Mouse (Mus musculus): ENCODE measurements at regions not wholly inside any gene's neighbourhood (a gene's known extent, or its start where the extent isn't known, plus 50 kb on each side); places are given as distances from the start of the nearest gene placed in this dataset.

GRCm38 (mm10) chr12:107105017-107105416 lies 383.4 kb upstream of the 3110018I06Rik start:
- ATAC-seq (replicated peaks; ENCODE audit: insufficient number of reproducible peaks, low FRiP score, low TSS enrichment) = no peak
- Histone ChIP-seq H3K9me3 (replicated peaks; ENCODE audit: control insufficient read depth, low read length) (no peaks in the 10 kb centered on the region), H3K9ac (ENCODE audit: low read depth, low read length) (no peak overlapping the region), H3K4me3 (ENCODE audit: low read depth, low read length) (no peak overlapping the region), H3K4me2 (no peak overlapping the region), H3K27me3 (ENCODE audit: control insufficient read depth, insufficient read depth, low read length) (no peaks in the 10 kb centered on the region), H3K36me3 (ENCODE audit: control insufficient read depth, insufficient read depth, low read length) (no peaks in the 10 kb centered on the region), H3K4me1 (ENCODE audit: control insufficient read depth, insufficient read depth, low read length) (0 out of 2 replicates have a peak, but pooled peaks cover 2% of the 10 kb centered on the region), H3K27ac (ENCODE audit: low read depth, low read length) (no peak overlapping the region)
- WGBS (ENCODE audit: insufficient replicate concordance) = 51% methylated on average over 11 of the region's 11 CpGs

- Histone ChIP-seq H3K27me3 (ENCODE audit: control insufficient read depth, insufficient read depth, low read length) (no peaks in the 10 kb centered on the region), H3K36me3 (ENCODE audit: control insufficient read depth, insufficient read depth, low read length) (no peaks in the 10 kb centered on the region), H3K4me2 (no peak overlapping the region), H3K4me3 (ENCODE audit: low read depth, low read length) (no peak overlapping the region), H3K9ac (ENCODE audit: low read depth, low read length) (no peak overlapping the region), H3K4me1 (ENCODE audit: control insufficient read depth, insufficient read depth, low read length) (no peaks in the 10 kb centered on the region), H3K9me3 (replicated peaks; ENCODE audit: control insufficient read depth, low read length) (no peaks in the 10 kb centered on the region), H3K27ac (ENCODE audit: low read depth, low read length) (no peak overlapping the region)
- 59% methylated on average over 18 of the region's 18 CpGs for WGBS (ENCODE audit: insufficient replicate concordance)
- ATAC-seq (replicated peaks; ENCODE audit: insufficient number of reproducible peaks, low FRiP score, low TSS enrichment) = no peak
Measured at GRCm38 (mm10) chr12:107111908-107112770, 376.3 kb upstream of the 3110018I06Rik start.

- H3K4me2 ChIP-seq = no peak overlapping the region
- no peak overlapping the region for H3K27ac ChIP-seq (ENCODE audit: low read depth, low read length)
- no peaks in the 10 kb centered on the region for H3K9me3 ChIP-seq (replicated peaks; ENCODE audit: control insufficient read depth, low read length)
- H3K4me3 ChIP-seq (ENCODE audit: low read depth, low read length) = no peak overlapping the region
- H3K9ac ChIP-seq (ENCODE audit: low read depth, low read length) = no peak overlapping the region
- 63% methylated on average over 3 of the region's 3 CpGs for WGBS (ENCODE audit: insufficient replicate concordance)
- no peaks in the 10 kb centered on the region for H3K4me1 ChIP-seq (ENCODE audit: control insufficient read depth, insufficient read depth, low read length)
- H3K36me3 ChIP-seq (ENCODE audit: control insufficient read depth, insufficient read depth, low read length) = no peaks in the 10 kb centered on the region
- ATAC-seq (replicated peaks; ENCODE audit: insufficient number of reproducible peaks, low FRiP score, low TSS enrichment) = no peak
- no peaks in the 10 kb centered on the region for H3K27me3 ChIP-seq (ENCODE audit: control insufficient read depth, insufficient read depth, low read length)
Measured at GRCm38 (mm10) chr12:107118364-107118763, 370.1 kb upstream of the 3110018I06Rik start.

GRCm38 (mm10) chr12:107119076-107119475 lies 369.4 kb upstream of the 3110018I06Rik start:
- Histone ChIP-seq H3K27me3 (ENCODE audit: control insufficient read depth, insufficient read depth, low read length) (no peaks in the 10 kb centered on the region), H3K4me1 (ENCODE audit: control insufficient read depth, insufficient read depth, low read length) (no peaks in the 10 kb centered on the region), H3K9me3 (replicated peaks; ENCODE audit: control insufficient read depth, low read length) (no peaks in the 10 kb centered on the region), H3K4me2 (no peak overlapping the region), H3K4me3 (ENCODE audit: low read depth, low read length) (no peak overlapping the region), H3K9ac (ENCODE audit: low read depth, low read length) (no peak overlapping the region), H3K27ac (ENCODE audit: low read depth, low read length) (no peak overlapping the region), H3K36me3 (ENCODE audit: control insufficient read depth, insufficient read depth, low read length) (no peaks in the 10 kb centered on the region)
- 77% methylated on average over 10 of the region's 10 CpGs for WGBS (ENCODE audit: insufficient replicate concordance)
- ATAC-seq (replicated peaks; ENCODE audit: insufficient number of reproducible peaks, low FRiP score, low TSS enrichment) = no peak

GRCm38 (mm10) chr12:107120486-107121186 lies 367.8 kb upstream of the 3110018I06Rik start:
- Histone ChIP-seq H3K9me3 (replicated peaks; ENCODE audit: control insufficient read depth, low read length) (no peaks in the 10 kb centered on the region), H3K4me3 (ENCODE audit: low read depth, low read length) (no peak overlapping the region), H3K27me3 (ENCODE audit: control insufficient read depth, insufficient read depth, low read length) (no peaks in the 10 kb centered on the region), H3K36me3 (ENCODE audit: control insufficient read depth, insufficient read depth, low read length) (no peaks in the 10 kb centered on the region), H3K27ac (ENCODE audit: low read depth, low read length) (no peak overlapping the region), H3K4me1 (ENCODE audit: control insufficient read depth, insufficient read depth, low read length) (no peaks in the 10 kb centered on the region), H3K9ac (ENCODE audit: low read depth, low read length) (no peak overlapping the region), H3K4me2 (no peak overlapping the region)
- ATAC-seq (replicated peaks; ENCODE audit: insufficient number of reproducible peaks, low FRiP score, low TSS enrichment) = no peak
- 84% methylated on average over 21 of the region's 21 CpGs for WGBS (ENCODE audit: insufficient replicate concordance)

- H3K4me3 ChIP-seq (ENCODE audit: low read depth, low read length) = no peak overlapping the region
- no peaks in the 10 kb centered on the region for H3K4me1 ChIP-seq (ENCODE audit: control insufficient read depth, insufficient read depth, low read length)
- no peak overlapping the region for H3K4me2 ChIP-seq
- H3K27me3 ChIP-seq (ENCODE audit: control insufficient read depth, insufficient read depth, low read length) = no peaks in the 10 kb centered on the region
- WGBS (ENCODE audit: insufficient replicate concordance) = 68% methylated on average over 4 of the region's 4 CpGs
- no peak overlapping the region for H3K27ac ChIP-seq (ENCODE audit: low read depth, low read length)
- H3K9ac ChIP-seq (ENCODE audit: low read depth, low read length) = no peak overlapping the region
- no peaks in the 10 kb centered on the region for H3K36me3 ChIP-seq (ENCODE audit: control insufficient read depth, insufficient read depth, low read length)
- ATAC-seq (replicated peaks; ENCODE audit: insufficient number of reproducible peaks, low FRiP score, low TSS enrichment) = no peak
- no peaks in the 10 kb centered on the region for H3K9me3 ChIP-seq (replicated peaks; ENCODE audit: control insufficient read depth, low read length)
Measured at GRCm38 (mm10) chr12:107121990-107122389, 366.4 kb upstream of the 3110018I06Rik start.

GRCm38 (mm10) chr12:107123661-107124060 lies 364.8 kb upstream of the 3110018I06Rik start:
- Histone ChIP-seq H3K4me3 (ENCODE audit: low read depth, low read length) (no peak overlapping the region), H3K4me1 (ENCODE audit: control insufficient read depth, insufficient read depth, low read length) (no peaks in the 10 kb centered on the region), H3K4me2 (no peak overlapping the region), H3K36me3 (ENCODE audit: control insufficient read depth, insufficient read depth, low read length) (no peaks in the 10 kb centered on the region), H3K9me3 (replicated peaks; ENCODE audit: control insufficient read depth, low read length) (no peaks in the 10 kb centered on the region), H3K27me3 (ENCODE audit: control insufficient read depth, insufficient read depth, low read length) (no peaks in the 10 kb centered on the region), H3K9ac (ENCODE audit: low read depth, low read length) (no peak overlapping the region), H3K27ac (ENCODE audit: low read depth, low read length) (no peak overlapping the region)
- 72% methylated on average over 8 of the region's 8 CpGs for WGBS (ENCODE audit: insufficient replicate concordance)
- ATAC-seq (replicated peaks; ENCODE audit: insufficient number of reproducible peaks, low FRiP score, low TSS enrichment) = no peak

GRCm38 (mm10) chr12:107124263-107124885 lies 364.1 kb upstream of the 3110018I06Rik start:
- ATAC-seq (replicated peaks; ENCODE audit: insufficient number of reproducible peaks, low FRiP score, low TSS enrichment) = no peak
- no peaks in the 10 kb centered on the region for H3K9me3 ChIP-seq (replicated peaks; ENCODE audit: control insufficient read depth, low read length)
- WGBS (ENCODE audit: insufficient replicate concordance) = 88% methylated on average over 17 of the region's 17 CpGs

More at GRCm38 (mm10) chr12:107124263-107124885, 364.1 kb upstream of the 3110018I06Rik start:
- Histone ChIP-seq H3K4me3 (ENCODE audit: low read depth, low read length) (no peak overlapping the region), H3K36me3 (ENCODE audit: control insufficient read depth, insufficient read depth, low read length) (no peaks in the 10 kb centered on the region), H3K27ac (ENCODE audit: low read depth, low read length) (no peak overlapping the region), H3K4me2 (no peak overlapping the region), H3K9ac (ENCODE audit: low read depth, low read length) (no peak overlapping the region), H3K27me3 (ENCODE audit: control insufficient read depth, insufficient read depth, low read length) (no peaks in the 10 kb centered on the region), H3K4me1 (ENCODE audit: control insufficient read depth, insufficient read depth, low read length) (no peaks in the 10 kb centered on the region)
